Mouse (Mus musculus) CH12.LX (cell line): ENCODE data around the gene Daam1. TPM values are rescaled to one million over a fixed set of nuclear protein-coding genes. Genes with fewer than 3 reads are reported as not detected.

Source experiments
- DNase-seq: peaks from one replicate; pipeline ENCODE4 v3.0.0-alpha.2; 2013; ENCODE audit errors: extremely low read depth
- H3K27ac ChIP-seq: 2 replicates; pipeline ENCODE4 v1.5.1; 2012; ENCODE audit warnings: low read depth, mild to moderate bottlenecking, control low read depth, moderate library complexity; ENCODE audit not compliant: insufficient read depth
- H3K27me3 ChIP-seq: replicated peaks from 2 replicates; pipeline ENCODE3; 2012; ENCODE audit warnings: inconsistent platforms
- H3K36me3 ChIP-seq, 2 experiments: replicated peaks in 1 of 2; 2 replicates each; pipeline versions ENCODE3 to v1.6.1; 2012; ENCODE audit warnings: inconsistent platforms in 1 of 2, low read length in 1 of 2, mild to moderate bottlenecking in 1 of 2, mixed read lengths in 1 of 2, moderate library complexity in 1 of 2; ENCODE audit not compliant: control insufficient read depth in 1 of 2, insufficient read depth in 1 of 2
- H3K4me1 ChIP-seq, 2 experiments: 2 replicates each; pipeline ENCODE4 v1.6.1; 2012; ENCODE audit warnings: inconsistent platforms in 1 of 2, moderate library complexity in 1 of 2; ENCODE audit not compliant: insufficient read depth in 2 of 2, control insufficient read depth in 1 of 2
- H3K4me2 ChIP-seq: 2 replicates; pipeline ENCODE4 v1.6.1; 2012; ENCODE audit warnings: low read depth, mild to moderate bottlenecking, control low read depth; ENCODE audit not compliant: poor library complexity, insufficient read depth, severe bottlenecking
- H3K4me3 ChIP-seq, 3 experiments: fragments of 150-350 bp in 1 of 3; sonication (generic) in 1 of 3; replicated peaks in 1 of 3; 2 replicates each; pipeline versions ENCODE3 to v1.5.1; 2011 to 2012; ENCODE audit warnings: low read depth in 2 of 3, low read length in 2 of 3, mild to moderate bottlenecking in 2 of 3, moderate library complexity in 2 of 3, control low read depth in 1 of 3, improper control_type of control experiment in 1 of 3, inconsistent platforms in 1 of 3, mixed read lengths in 1 of 3; ENCODE audit not compliant: poor library complexity in 1 of 3
- H3K79me2 ChIP-seq: replicated peaks from 2 replicates; pipeline ENCODE4 v1.6.1; 2012; ENCODE audit warnings: mild to moderate bottlenecking, moderate library complexity; ENCODE audit not compliant: control insufficient read depth, poor library complexity, insufficient read depth, severe bottlenecking; ENCODE audit errors: extremely low read depth
- H3K9ac ChIP-seq: 2 replicates; pipeline ENCODE4 v1.6.1; 2012; ENCODE audit warnings: low read depth, mild to moderate bottlenecking, control low read depth, moderate library complexity; ENCODE audit not compliant: insufficient read depth
- H3K9me3 ChIP-seq: replicated peaks from 2 replicates; pipeline ENCODE3; 2012; ENCODE audit warnings: low read length, inconsistent platforms, mixed read lengths
- BHLHE40 ChIP-seq: IDR thresholded peaks from 2 replicates; pipeline ENCODE4 v1.6.1; 2011; ENCODE audit warnings: mild to moderate bottlenecking, low read depth, low read length, improper control_type of control experiment
- CHD1 ChIP-seq: IDR thresholded peaks from 2 replicates; pipeline ENCODE4 v1.6.1; 2012; ENCODE audit warnings: low read depth, low read length, improper control_type of control experiment, inconsistent platforms
- CHD2 ChIP-seq: IDR thresholded peaks from 2 replicates; pipeline ENCODE4 v1.6.1; 2011; ENCODE audit warnings: low read length, improper control_type of control experiment
- CTCF ChIP-seq, 2 experiments: IDR thresholded peaks in 1 of 2; conservative IDR thresholded peaks in 1 of 2; 2 replicates each; pipeline ENCODE4 v1.5.1; 2011 to 2012; ENCODE audit warnings: low read depth in 2 of 2, low read length in 2 of 2, improper control_type of control experiment in 1 of 2, inconsistent platforms in 1 of 2, mild to moderate bottlenecking in 1 of 2, moderate library complexity in 1 of 2
- E2F4 ChIP-seq: IDR thresholded peaks from 2 replicates; pipeline ENCODE4 v1.6.1; 2011; ENCODE audit warnings: low read depth, low read length, improper control_type of control experiment; ENCODE audit not compliant: insufficient replicate concordance
- ELF1 ChIP-seq: IDR thresholded peaks from 2 replicates; pipeline ENCODE4 v1.6.1; 2014; ENCODE audit warnings: low read depth, mild to moderate bottlenecking, inconsistent platforms, low read length, improper control_type of control experiment
- EP300 ChIP-seq: IDR thresholded peaks from 2 replicates; pipeline ENCODE4 v1.6.1; 2011; ENCODE audit warnings: low read length, improper control_type of control experiment
- ETS1 ChIP-seq: conservative IDR thresholded peaks from 2 replicates; pipeline ENCODE4 v1.6.1; 2012; ENCODE audit warnings: low read depth, mild to moderate bottlenecking, inconsistent platforms, low read length, improper control_type of control experiment, moderate library complexity
- IRF4 ChIP-seq: IDR thresholded peaks from 2 replicates; pipeline ENCODE4 v1.6.1; 2014; ENCODE audit warnings: low read depth, mild to moderate bottlenecking, inconsistent platforms, low read length, improper control_type of control experiment
- JUND ChIP-seq: conservative IDR thresholded peaks from 2 replicates; pipeline ENCODE4 v1.6.1; 2011; ENCODE audit warnings: low read depth, low read length, improper control_type of control experiment
- MAX ChIP-seq: IDR thresholded peaks from 2 replicates; pipeline ENCODE4 v1.6.1; 2011; ENCODE audit warnings: low read length, improper control_type of control experiment
- MEF2A ChIP-seq: IDR thresholded peaks from 2 replicates; pipeline ENCODE4 v1.6.1; 2014; ENCODE audit warnings: low read depth, mild to moderate bottlenecking, inconsistent platforms, low read length, improper control_type of control experiment, borderline replicate concordance
- MYC ChIP-seq: IDR thresholded peaks from 2 replicates; pipeline ENCODE4 v1.6.1; 2011; ENCODE audit warnings: low read depth, mild to moderate bottlenecking, improper control_type of control experiment, low read length
- POLR2A ChIP-seq: IDR thresholded peaks from 2 replicates; pipeline ENCODE4 v1.6.1; 2011; ENCODE audit warnings: low read depth, mild to moderate bottlenecking, improper control_type of control experiment, low read length
- POLR2AphosphoS2 ChIP-seq: IDR thresholded peaks from 2 replicates; pipeline ENCODE4 v1.6.1; 2011; ENCODE audit warnings: low read depth, low read length, improper control_type of control experiment
- RAD21 ChIP-seq: IDR thresholded peaks from 2 replicates; pipeline ENCODE4 v1.6.1; 2011; ENCODE audit warnings: low read depth, mild to moderate bottlenecking, low read length, improper control_type of control experiment, moderate library complexity
- RCOR1 ChIP-seq: conservative IDR thresholded peaks from 2 replicates; pipeline ENCODE4 v1.6.1; 2012; ENCODE audit warnings: low read depth, mild to moderate bottlenecking, inconsistent platforms, low read length, improper control_type of control experiment
- SIN3A ChIP-seq: IDR thresholded peaks from 2 replicates; pipeline ENCODE4 v1.6.1; 2012; ENCODE audit warnings: low read length, improper control_type of control experiment, inconsistent platforms
- TBP ChIP-seq: conservative IDR thresholded peaks from 2 replicates; pipeline ENCODE4 v1.6.1; 2011; ENCODE audit warnings: low read depth, low read length, improper control_type of control experiment
- TCF12 ChIP-seq: IDR thresholded peaks from 2 replicates; pipeline ENCODE4 v1.6.1; 2014; ENCODE audit warnings: low read depth, mild to moderate bottlenecking, inconsistent platforms, low read length, improper control_type of control experiment
- UBTF ChIP-seq: IDR thresholded peaks from 2 replicates; pipeline ENCODE4 v1.6.1; 2012; ENCODE audit warnings: low read depth, mild to moderate bottlenecking, inconsistent platforms, low read length, improper control_type of control experiment, moderate library complexity
- ZNF384 ChIP-seq: IDR thresholded peaks from 2 replicates; pipeline ENCODE4 v1.6.1; 2012; ENCODE audit warnings: low read depth, low read length, improper control_type of control experiment, inconsistent platforms
- dilution Hi-C: fragments of 300-500 bp; cut with MboI; formaldehyde crosslinking; loops from 2 replicates; pipeline ENCODE4 v1.14.3; 2020; ENCODE audit warnings: low sequenced_read_pairs; ENCODE audit not compliant: extremely low pct_unique_long_range_greater_than_20kb, extremely low pct_ligation_motif_present
- in situ Hi-C: fragments of 300-500 bp; cut with MboI; formaldehyde crosslinking; loops from 3 replicates; pipeline ENCODE4 v1.14.3; 2019; ENCODE audit warnings: low sequenced_read_pairs, low pct_ligation_motif_present, low pct_unique_long_range_greater_than_20kb, mixed read lengths
- polyA plus RNA-seq: library from polyadenylated mRNA; unstranded; fragments of >175 nt; gene quantifications from 2 replicates; pipeline ENCODE4 v1.2.1, GENCODE M21; 2012; ENCODE audit warnings: low read depth; ENCODE audit not compliant: insufficient read length
- total RNA-seq, 2 experiments: library from RNA; depleted of rRNA; stranded (reverse); fragments of 300-350 nt in 1 of 2; fragments of >200 nt in 1 of 2; gene quantifications; 2 replicates each; pipeline ENCODE4 v1.2.3; 2012 to 2014

Gene Daam1
- total and polyA plus RNA-seq, 3 experiments: 10.7 to 27.9 (median 23.6) TPM

DNA sequence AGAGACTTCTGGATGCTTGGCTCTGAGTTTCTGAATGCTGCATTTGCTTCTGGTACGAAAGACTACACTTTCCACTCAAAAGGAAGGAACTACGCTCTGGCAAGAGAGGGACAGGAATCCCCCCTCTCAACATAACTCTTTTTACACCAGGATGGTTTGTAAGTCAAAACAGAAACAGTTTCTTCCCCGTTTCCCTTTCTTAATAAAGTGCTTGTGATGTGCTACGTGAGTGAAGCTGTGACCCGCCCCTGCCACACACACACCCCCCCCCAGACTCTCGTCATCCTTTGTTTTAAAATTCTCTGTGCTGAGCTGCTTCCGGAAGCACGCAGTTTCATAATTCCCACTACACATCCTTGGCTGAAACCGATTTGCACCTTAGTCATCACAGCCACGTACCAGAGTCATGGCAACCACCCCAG, 183.5 kb downstream of the Daam1 start:
- TF ChIP-seq BHLHE40: peak; percentile 62
- TF ChIP-seq JUND: no peak
- no peak for TF ChIP-seq MAX
- TF ChIP-seq RCOR1: no peak
- no peak for TF ChIP-seq CTCF (conservative IDR thresholded peaks at IDR 0.05 in 1 of 2, IDR thresholded peaks at IDR 0.05 in 1 of 2; ENCODE audit: low read depth in 2 of 2, low read length in 2 of 2)
- no peak for TF ChIP-seq RAD21
- no peak for TF ChIP-seq CHD2
- peak; percentile 76 for TF ChIP-seq MEF2A
- no peak for TF ChIP-seq TCF12
- TF ChIP-seq TBP: peak; percentile 60; the same call in 1 of the 2 replicates
- TF ChIP-seq SIN3A: no peak
- TF ChIP-seq E2F4: no peak
- peak; percentile 71; the same call in 1 of the 2 replicates for TF ChIP-seq IRF4
- peak; percentile 67 for TF ChIP-seq EP300
- TF ChIP-seq ELF1: peak; percentile 65; the same call in 1 of the 2 replicates
- TF ChIP-seq POLR2AphosphoS2: no peak
- peak; percentile 30; the same call in 1 of the 2 replicates for TF ChIP-seq POLR2A
- TF ChIP-seq ZNF384: no peak
- TF ChIP-seq CHD1: no peak
- peak; percentile 88 for TF ChIP-seq ETS1
- no peak for TF ChIP-seq MYC
- TF ChIP-seq, all 38 proteins: peak for 8
- Histone ChIP-seq H3K36me3 (no peaks in the 10 kb centered on the region), H3K9me3 (no peaks in the 10 kb centered on the region), H3K79me2 (no peaks in the 10 kb centered on the region), H3K4me1 (peaks cover 11 to 64% of the 10 kb centered on the region in 2 experiments), H3K9ac (peak overlapping the region; percentile 73), H3K4me2 (peak overlapping the region; percentile 94), H3K27me3 (no peaks in the 10 kb centered on the region), H3K4me3 (peak overlapping the region in 1 of 3 experiments; percentile 11), H3K27ac (peak overlapping the region; percentile 75)
- dilution Hi-C loops: no loop called here
- in situ Hi-C loops: no loop called here
- peak; percentile 76 for DNase-seq

GRCm38 (mm10) chr12:72015296-72015695, 184.4 kb downstream of the Daam1 start:
- H3K27me3 ChIP-seq: no peaks in the 10 kb centered on the region
- H3K9ac ChIP-seq: peak overlapping the region; percentile 12; the same call in 1 of the 2 replicates
- dilution Hi-C loops: no loop called here
- in situ Hi-C loops: no loop called here
- no peak for TF ChIP-seq POLR2A
- TF ChIP-seq UBTF: no peak
- TF ChIP-seq ELF1: peak; percentile 27; the same call in 1 of the 2 replicates
- TF ChIP-seq TCF12: no peak
- H3K79me2 ChIP-seq: no peaks in the 10 kb centered on the region
- no peak overlapping the region for H3K4me3 ChIP-seq
- H3K4me1 ChIP-seq: peaks cover 11 to 60% of the 10 kb centered on the region in 2 experiments
- H3K36me3 ChIP-seq: no peaks in the 10 kb centered on the region
- no peaks in the 10 kb centered on the region for H3K9me3 ChIP-seq
- no peak overlapping the region for H3K27ac ChIP-seq
- H3K4me2 ChIP-seq: peak overlapping the region; percentile 24
- no peak for DNase-seq
